Mouse (Mus musculus) kidney, adult 11 months (tissue): Measurements from ENCODE around the gene Fyb.
A peak's percentile ranks its signal among the peaks of the same experiment; 100 is the strongest.

Source experiments
- DNase-seq: peaks from one replicate; pipeline ENCODE4 v3.0.0; 2022

Fyb gene

GRCm38 (mm10) chr15:6668793-6669437 lies 146.3 kb downstream of the Fyb start:
- DNase-seq, result no peak

GRCm38 (mm10) chr15:6678479-6678878 lies 155.8 kb downstream of the Fyb start:
- DNase-seq, result no peak

GRCm38 (mm10) chr15:6702164-6702563 lies 179.5 kb downstream of the Fyb start:
- no peak for DNase-seq

GRCm38 (mm10) chr15:6705351-6705901 lies 182.8 kb downstream of the Fyb start:
- no peak for DNase-seq

GRCm38 (mm10) chr15:6707551-6707935 lies 184.9 kb downstream of the Fyb start:
- peak; percentile 72 for DNase-seq

- DNase-seq, result peak; percentile 68
Measured at GRCm38 (mm10) chr15:6707936-6708525, 185.4 kb downstream of the Fyb start, which contains the start of gene Rictor. Gene Rictor (plus strand): TSS chr15:6708379.

- DNase-seq, result peak; percentile 18
Measured at GRCm38 (mm10) chr15:6708526-6709441, 186.1 kb downstream of the Fyb start.

GRCm38 (mm10) chr15:6709618-6710017 lies 187.0 kb downstream of the Fyb start:
- no peak for DNase-seq

GRCm38 (mm10) chr15:6710341-6710740 lies 187.7 kb downstream of the Fyb start:
- DNase-seq, result no peak

- no peak for DNase-seq
Measured at GRCm38 (mm10) chr15:6711226-6711625, 188.6 kb downstream of the Fyb start.
